Mouse (Mus musculus): ENCODE data around the gene Ubr3. TPM values are rescaled to one million over a fixed set of nuclear protein-coding genes. Genes with fewer than 3 reads are reported as not detected.

Ubr3 gene
- total and polyA plus RNA-seq, 3 experiments: 12.7 to 78.9 (median 40.5) TPM

DNA sequence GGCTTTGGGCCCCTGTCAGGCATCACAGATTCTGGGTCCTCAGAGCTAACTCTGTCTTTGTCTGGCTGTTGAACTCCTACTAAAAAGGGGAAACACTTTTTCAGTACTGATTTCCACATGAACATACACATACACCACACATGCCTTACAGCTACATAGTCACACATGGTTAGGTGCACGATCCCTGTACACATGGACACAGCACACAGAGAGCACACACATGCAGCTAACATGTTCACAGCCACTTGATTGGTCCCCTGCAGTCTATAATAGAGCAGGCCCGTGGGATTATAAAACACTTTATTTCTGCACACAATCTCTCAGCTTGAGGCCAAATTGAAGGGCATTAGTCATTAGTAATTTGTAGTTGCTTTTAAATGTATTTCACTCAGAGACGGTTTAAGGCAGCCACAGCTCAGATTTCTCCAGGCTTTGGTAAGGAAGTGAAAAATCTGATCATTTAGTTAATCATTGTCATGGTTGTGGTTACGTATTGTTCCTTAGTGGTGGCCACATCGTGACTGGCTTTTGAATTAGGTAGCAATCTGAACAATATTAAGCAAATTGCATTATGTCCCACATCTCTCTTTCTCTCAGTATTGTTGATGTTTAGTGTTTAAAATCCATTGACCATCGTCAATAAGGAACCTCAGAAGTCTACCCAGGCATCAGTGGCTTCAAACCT is 169.4 kb downstream of the Ubr3 start:
- Histone ChIP-seq H3K4me3 (ENCODE audit: low read depth, low read length) (no peak overlapping the region), H3K27me3 (ENCODE audit: insufficient read depth, low read length) (peaks cover 8% of the 10 kb centered on the region; the same call in 1 of the 2 replicates), H3K4me1 (ENCODE audit: insufficient read depth, low read depth, low read length) (no peaks in the 10 kb centered on the region), H3K36me3 (replicated peaks) (no peaks in the 10 kb centered on the region), H3K9me3 (replicated peaks) (no peaks in the 10 kb centered on the region)
- DNase-seq (ENCODE audit: low spot score) (no peak), ATAC-seq (ENCODE audit: extremely low read depth, insufficient number of reproducible peaks, low FRiP score, poor library complexity, severe bottlenecking) (no peak)
- no peak for TF ChIP-seq GATA2 (IDR thresholded peaks at IDR 0.05; ENCODE audit: borderline replicate concordance, low read depth, low read length)
- no peak for TF ChIP-seq CTCF (IDR thresholded peaks at IDR 0.05; ENCODE audit: low read depth, low read length)
- no peak for TF ChIP-seq GATA1 (IDR thresholded peaks at IDR 0.05; ENCODE audit: borderline replicate concordance, low read length)
- TF ChIP-seq POLR2AphosphoS5 (IDR thresholded peaks at IDR 0.05; ENCODE audit: insufficient replicate concordance, low read depth, low read length): no peak
- no peak for TF ChIP-seq TAL1 (conservative IDR thresholded peaks at IDR 0.05; ENCODE audit: low read depth, low read length)

DNA sequence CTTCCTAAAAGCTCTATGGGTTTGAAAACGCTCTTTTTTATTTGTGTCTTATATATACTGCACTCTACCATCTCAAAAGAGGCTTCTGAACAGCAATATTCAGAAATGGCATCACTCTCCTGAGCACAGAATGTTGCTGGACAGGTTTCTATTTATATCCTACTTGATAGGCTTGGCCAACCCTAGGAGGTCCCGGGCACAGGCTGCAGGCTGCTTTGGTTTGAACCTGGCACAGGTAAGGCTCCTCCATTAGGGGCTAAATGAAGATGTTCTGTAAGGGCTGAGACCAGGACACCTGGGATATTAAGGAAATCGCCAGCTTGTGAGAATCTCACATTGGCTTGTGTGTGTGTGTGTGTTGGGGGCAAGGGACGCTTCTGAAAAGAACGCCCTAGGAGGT is 172.8 kb downstream of the Ubr3 start:
- Histone ChIP-seq H3K36me3 (replicated peaks) (no peaks in the 10 kb centered on the region), H3K4me3 (ENCODE audit: low read depth, low read length) (no peak overlapping the region), H3K9me3 (replicated peaks) (no peaks in the 10 kb centered on the region), H3K27me3 (ENCODE audit: insufficient read depth, low read length) (peaks cover 3% of the 10 kb centered on the region; the same call in 1 of the 2 replicates), H3K4me1 (ENCODE audit: insufficient read depth, low read depth, low read length) (no peaks in the 10 kb centered on the region)
- no peak for TF ChIP-seq CTCF (IDR thresholded peaks at IDR 0.05; ENCODE audit: low read depth, low read length)
- TF ChIP-seq POLR2AphosphoS5 (IDR thresholded peaks at IDR 0.05; ENCODE audit: insufficient replicate concordance, low read depth, low read length): no peak
- no peak for TF ChIP-seq TAL1 (conservative IDR thresholded peaks at IDR 0.05; ENCODE audit: low read depth, low read length)
- TF ChIP-seq GATA1 (IDR thresholded peaks at IDR 0.05; ENCODE audit: borderline replicate concordance, low read length): no peak
- TF ChIP-seq GATA2 (IDR thresholded peaks at IDR 0.05; ENCODE audit: borderline replicate concordance, low read depth, low read length): no peak
- no peak for ATAC-seq (ENCODE audit: extremely low read depth, insufficient number of reproducible peaks, low FRiP score, poor library complexity, severe bottlenecking)
- DNase-seq (ENCODE audit: low spot score): no peak

Other genes with a start within 250 kb of the Ubr3 start
- gene Klhl41, start 227.1 kb upstream of the Ubr3 start, total RNA-seq (2014; fragmentation: Nextera tagmentation): not detected in 2 replicates
- gene Klhl41, start 227.1 kb upstream of the Ubr3 start, total RNA-seq (2017): not detected in 2 replicates
- gene Klhl41, start 227.1 kb upstream of the Ubr3 start, polyA plus RNA-seq (2012): not detected in 2 replicates
- gene Fastkd1, start 183.7 kb upstream of the Ubr3 start, total RNA-seq (2014; fragmentation: Nextera tagmentation): 36.3 and 47.4 TPM in 2 replicates
- 15.6 and 18.3 TPM in 2 replicates for gene Fastkd1, start 183.7 kb upstream of the Ubr3 start, total RNA-seq (2017)
- gene Fastkd1, start 183.7 kb upstream of the Ubr3 start, polyA plus RNA-seq (2012): 0.83 and 1.3 TPM in 2 replicates
- 181 and 197 TPM in 2 replicates for gene Ppig, start 174.7 kb upstream of the Ubr3 start, total RNA-seq (2014; fragmentation: Nextera tagmentation)
- gene Ppig, start 174.7 kb upstream of the Ubr3 start, total RNA-seq (2017): 38.9 and 55.4 TPM in 2 replicates
- gene Ppig, start 174.7 kb upstream of the Ubr3 start, polyA plus RNA-seq (2012): 15.3 and 23.3 TPM in 2 replicates
- gene Ccdc173, start 107.7 kb upstream of the Ubr3 start, total RNA-seq (2014; fragmentation: Nextera tagmentation): 6.4 and 7.7 TPM in 2 replicates
- gene Ccdc173, start 107.7 kb upstream of the Ubr3 start, total RNA-seq (2017): 3.0 and 6.1 TPM in 2 replicates
- gene Ccdc173, start 107.7 kb upstream of the Ubr3 start, polyA plus RNA-seq (2012): 0.25 and 0.35 TPM in 2 replicates
- 30.6 and 35.5 TPM in 2 replicates for gene Phospho2, start 107.6 kb upstream of the Ubr3 start, total RNA-seq (2014; fragmentation: Nextera tagmentation)
- gene Phospho2, start 107.6 kb upstream of the Ubr3 start, total RNA-seq (2017): 32.1 and 34.6 TPM in 2 replicates
- gene Phospho2, start 107.6 kb upstream of the Ubr3 start, polyA plus RNA-seq (2012): 35.3 and 39.7 TPM in 2 replicates
- gene Klhl23, start 75.3 kb upstream of the Ubr3 start, total RNA-seq (2014; fragmentation: Nextera tagmentation): 54.3 and 59.1 TPM in 2 replicates
- 68.9 and 88.2 TPM in 2 replicates for gene Klhl23, start 75.3 kb upstream of the Ubr3 start, total RNA-seq (2017)
- 4.9 and 6.8 TPM in 2 replicates for gene Klhl23, start 75.3 kb upstream of the Ubr3 start, polyA plus RNA-seq (2012)
- 427 and 594 TPM in 2 replicates for gene Ssb, start 35.7 kb upstream of the Ubr3 start, total RNA-seq (2014; fragmentation: Nextera tagmentation)
- gene Ssb, start 35.7 kb upstream of the Ubr3 start, total RNA-seq (2017): 492 and 574 TPM in 2 replicates
- 29.4 and 41.7 TPM in 2 replicates for gene Ssb, start 35.7 kb upstream of the Ubr3 start, polyA plus RNA-seq (2012)
- 28.1 and 37.2 TPM in 2 replicates for gene Mettl5, start 11.6 kb upstream of the Ubr3 start, total RNA-seq (2014; fragmentation: Nextera tagmentation)
- 30.8 and 36.9 TPM in 2 replicates for gene Mettl5, start 11.6 kb upstream of the Ubr3 start, total RNA-seq (2017)
- gene Mettl5, start 11.6 kb upstream of the Ubr3 start, polyA plus RNA-seq (2012): 76.4 and 98.6 TPM in 2 replicates
- gene Myo3b, start 141.9 kb downstream of the Ubr3 start, total RNA-seq (2014; fragmentation: Nextera tagmentation): not detected in 2 replicates
- gene Myo3b, start 141.9 kb downstream of the Ubr3 start, total RNA-seq (2017): 0.05 and 0.06 TPM in 2 replicates
- not detected in 2 replicates for gene Myo3b, start 141.9 kb downstream of the Ubr3 start, polyA plus RNA-seq (2012)